Mouse (Mus musculus): ENCODE measurements around the gene Dpagt1. TPM values are rescaled to one million over a fixed set of nuclear protein-coding genes. Genes with fewer than 3 reads are reported as not detected.
A peak's percentile ranks its signal among the peaks of the same experiment; 100 is the strongest.
"Not testable (repeated sequence)": the region's sequence is repeated elsewhere in the genome, so short reads cannot be mapped to it uniquely, and the experiment has no call there.

Dpagt1 gene
- polyA plus RNA-seq, 1 experiment: 47.4 TPM

DNA sequence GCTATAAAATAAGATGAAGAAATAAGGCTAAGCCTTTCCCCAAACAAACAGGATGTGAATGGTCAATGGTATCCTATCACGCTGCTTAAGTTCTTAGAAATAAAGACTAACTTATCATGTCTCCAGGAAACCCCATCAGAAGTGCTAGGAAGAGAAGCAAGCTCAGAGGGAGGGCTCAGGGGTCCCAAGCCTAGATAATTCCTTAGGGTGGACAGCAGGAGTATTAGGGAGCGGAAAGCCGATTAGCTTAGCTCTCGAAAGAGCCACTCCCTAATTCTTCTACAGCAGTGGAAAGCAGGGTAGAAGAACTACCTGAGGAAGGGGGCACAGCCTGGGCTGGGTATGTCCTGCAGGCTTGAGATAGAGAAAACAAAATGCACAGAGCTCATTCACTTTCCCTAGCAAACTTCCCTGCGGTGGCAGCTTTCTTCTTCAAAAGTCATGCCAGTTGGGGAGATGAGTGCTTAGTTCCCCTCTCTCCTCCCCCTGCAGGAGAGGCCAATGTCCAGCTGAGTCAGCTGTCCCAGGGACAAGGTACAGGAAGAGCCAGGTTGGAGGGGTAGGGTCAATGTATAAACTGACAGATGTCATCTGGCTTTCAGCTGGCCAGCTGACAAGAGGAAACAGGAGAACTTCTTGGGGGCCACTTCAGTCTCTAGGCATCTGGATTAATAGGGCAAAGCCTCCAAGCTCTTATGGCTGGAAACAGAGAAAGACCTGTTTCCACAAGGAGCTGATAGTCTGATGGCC lies 7.6 kb upstream of the Dpagt1 start:
- Histone ChIP-seq H3K4me3 (ENCODE audit: low read depth, low read length) (peak overlapping the region; percentile 97), H3K36me3 (ENCODE audit: control insufficient read depth, insufficient read depth, low read length) (peaks cover 43% of the 10 kb centered on the region), H3K4me1 (ENCODE audit: control insufficient read depth, insufficient read depth, insufficient read length, low read length) (peaks cover 3% of the 10 kb centered on the region; the same call in 1 of the 2 replicates), H3K27ac (ENCODE audit: insufficient read depth, low read depth, low read length) (peak overlapping the region; percentile 90), H3K27me3 (ENCODE audit: control insufficient read depth, insufficient read depth, low read length) (no peaks in the 10 kb centered on the region)
- 22% methylated on average over 5 of the region's 5 CpGs for WGBS
- peak; percentile 39 for TF ChIP-seq POLR2A (IDR thresholded peaks at IDR 0.05; ENCODE audit: low read depth, low read length)
- TF ChIP-seq CTCF (IDR thresholded peaks at IDR 0.05; ENCODE audit: extremely low read depth, insufficient read length, insufficient replicate concordance, low read depth, low read length): no peak

DNA sequence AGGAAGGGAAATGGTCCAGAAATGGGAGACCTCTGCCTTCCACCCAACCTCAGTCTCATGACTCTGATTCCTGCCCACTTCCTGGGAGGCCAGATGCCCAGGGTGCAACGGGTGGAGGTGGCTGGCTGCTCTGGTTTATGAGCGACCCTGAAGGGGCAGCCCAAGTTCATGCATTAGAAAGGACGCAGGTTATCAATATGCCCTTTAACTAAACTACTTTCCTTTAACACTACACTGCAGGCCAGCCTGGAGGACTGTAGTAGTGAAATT lies 7.1 kb upstream of the Dpagt1 start:
- TF ChIP-seq POLR2A (IDR thresholded peaks at IDR 0.05; ENCODE audit: low read depth, low read length) (no peak; the same call in none of the 2 replicates), CTCF (IDR thresholded peaks at IDR 0.05; ENCODE audit: extremely low read depth, insufficient read length, insufficient replicate concordance, low read depth, low read length) (no peak)
- 10% methylated on average over 3 of the region's 3 CpGs for WGBS
- Histone ChIP-seq H3K4me3 (ENCODE audit: low read depth, low read length) (peak overlapping the region; percentile 97), H3K36me3 (ENCODE audit: control insufficient read depth, insufficient read depth, low read length) (peaks cover 38% of the 10 kb centered on the region), H3K27me3 (ENCODE audit: control insufficient read depth, insufficient read depth, low read length) (no peaks in the 10 kb centered on the region), H3K27ac (ENCODE audit: insufficient read depth, low read depth, low read length) (peak overlapping the region; percentile 90), H3K4me1 (ENCODE audit: control insufficient read depth, insufficient read depth, insufficient read length, low read length) (peaks cover 3% of the 10 kb centered on the region; the same call in 1 of the 2 replicates)

DNA sequence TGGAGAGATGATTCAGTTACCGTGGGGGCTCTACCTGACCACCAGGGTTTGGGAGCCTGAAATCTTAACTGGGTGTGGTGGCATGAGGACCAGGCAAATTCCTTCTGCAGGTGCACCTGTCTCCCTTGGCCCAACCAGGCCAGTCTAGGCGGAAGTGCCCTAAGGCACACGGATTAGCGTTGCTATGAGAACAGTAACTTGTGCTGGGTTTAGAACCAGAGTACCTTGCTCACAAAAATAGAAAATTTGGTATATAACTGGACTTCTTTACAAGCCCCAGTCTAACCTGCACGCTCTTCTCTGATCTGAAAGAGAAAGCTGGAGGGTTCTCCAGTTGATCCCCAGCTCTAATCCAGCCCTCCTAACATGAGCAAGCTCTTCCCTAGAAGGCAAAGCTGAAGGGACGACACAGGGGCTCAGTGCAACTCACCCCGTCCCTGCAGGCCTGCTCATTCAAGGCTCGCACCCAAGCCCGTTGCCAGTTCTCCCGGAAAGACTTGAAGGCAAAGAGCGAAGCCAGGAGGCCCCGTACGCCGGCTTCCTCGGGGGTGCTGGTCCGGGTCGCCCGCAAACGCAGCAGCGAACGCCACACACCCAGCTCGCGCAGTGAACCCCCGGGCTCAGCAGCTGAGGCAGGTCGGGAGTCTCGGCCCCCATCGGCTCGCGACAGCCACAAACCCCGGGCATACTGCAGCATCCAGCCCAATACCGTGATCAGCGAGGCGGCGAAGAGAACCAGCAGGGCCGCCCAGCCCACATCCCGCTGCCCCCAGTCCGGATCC lies 6.5 kb upstream of the Dpagt1 start:
- Histone ChIP-seq H3K27me3 (ENCODE audit: control insufficient read depth, insufficient read depth, low read length) (no peaks in the 10 kb centered on the region), H3K4me1 (ENCODE audit: control insufficient read depth, insufficient read depth, insufficient read length, low read length) (peaks cover 3% of the 10 kb centered on the region; the same call in 1 of the 2 replicates), H3K4me3 (ENCODE audit: low read depth, low read length) (peak overlapping the region; percentile 97), H3K36me3 (ENCODE audit: control insufficient read depth, insufficient read depth, low read length) (peaks cover 32% of the 10 kb centered on the region), H3K27ac (ENCODE audit: insufficient read depth, low read depth, low read length) (peak overlapping the region; percentile 90)
- whole genome bisulfite sequencing: 2% methylated on average over 37 of the region's 37 CpGs
- TF ChIP-seq POLR2A (IDR thresholded peaks at IDR 0.05; ENCODE audit: low read depth, low read length) (no peak), CTCF (IDR thresholded peaks at IDR 0.05; ENCODE audit: extremely low read depth, insufficient read length, insufficient replicate concordance, low read depth, low read length) (no peak)

DNA sequence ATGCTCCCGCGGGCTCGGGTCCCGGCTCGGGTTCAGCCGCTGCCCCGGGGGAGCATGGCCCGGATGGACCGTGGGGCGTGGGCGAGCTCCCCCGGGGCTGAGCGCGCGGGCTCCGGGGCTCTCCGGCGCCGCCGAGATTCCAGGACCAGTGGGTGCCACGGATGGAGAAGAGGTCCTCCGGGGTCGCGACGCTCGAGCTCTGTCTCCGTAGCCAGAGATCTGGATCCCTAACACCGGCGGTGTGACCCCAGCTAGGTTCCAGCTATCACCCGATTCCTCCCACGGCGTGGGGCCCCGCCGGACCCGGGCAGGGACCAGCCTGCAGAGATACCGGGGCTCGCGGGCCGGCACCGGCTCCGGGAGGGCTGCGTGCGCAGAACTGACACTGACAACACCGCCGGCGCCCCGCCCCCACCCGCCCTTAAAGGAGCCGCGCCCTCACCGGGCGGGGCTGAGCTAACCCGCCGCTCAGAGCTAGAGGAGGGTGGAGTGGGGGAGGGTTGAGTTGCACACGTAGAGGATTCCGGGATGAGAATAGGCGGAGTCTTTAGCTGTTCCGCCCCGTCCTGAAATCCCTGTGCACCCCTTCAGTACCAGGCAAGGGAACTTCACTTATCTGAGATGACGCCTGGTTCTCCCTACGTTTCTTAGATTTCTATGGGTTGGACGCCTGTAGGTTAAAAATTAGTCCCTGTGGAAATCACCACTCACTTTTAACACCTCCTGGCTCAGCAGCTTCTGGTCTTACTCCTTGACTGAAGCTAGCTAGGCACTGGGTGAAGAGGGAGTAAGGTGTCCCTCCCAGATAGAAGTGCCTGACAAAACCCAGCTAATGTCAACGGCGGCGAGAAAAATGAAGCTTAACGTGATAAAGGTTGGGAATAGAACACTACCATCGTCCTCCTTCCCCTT lies 5.7 kb upstream of the Dpagt1 start, which contains the start of gene C2cd2l:
C2cd2l (minus strand) TSS at position 399 of the 912 bp plus-strand sequence.
- Histone ChIP-seq H3K4me3 (ENCODE audit: low read depth, low read length) (peak within 1 kb of the TSS; percentile 97), H3K36me3 (ENCODE audit: control insufficient read depth, insufficient read depth, low read length) (peaks cover 24% of the 10 kb centered on the region), H3K27me3 (ENCODE audit: control insufficient read depth, insufficient read depth, low read length) (no peaks in the 10 kb centered on the region), H3K4me1 (ENCODE audit: control insufficient read depth, insufficient read depth, insufficient read length, low read length) (peaks cover 3% of the 10 kb centered on the region; the same call in 1 of the 2 replicates), H3K27ac (ENCODE audit: insufficient read depth, low read depth, low read length) (peak within 1 kb of the TSS; percentile 90)
- WGBS: under 1% methylated on average over 67 of the region's 67 CpGs
- TF ChIP-seq POLR2A (IDR thresholded peaks at IDR 0.05; ENCODE audit: low read depth, low read length) (peak; percentile 83; the same call in 1 of the 2 replicates), CTCF (IDR thresholded peaks at IDR 0.05; ENCODE audit: extremely low read depth, insufficient read length, insufficient replicate concordance, low read depth, low read length) (no peak)

DNA sequence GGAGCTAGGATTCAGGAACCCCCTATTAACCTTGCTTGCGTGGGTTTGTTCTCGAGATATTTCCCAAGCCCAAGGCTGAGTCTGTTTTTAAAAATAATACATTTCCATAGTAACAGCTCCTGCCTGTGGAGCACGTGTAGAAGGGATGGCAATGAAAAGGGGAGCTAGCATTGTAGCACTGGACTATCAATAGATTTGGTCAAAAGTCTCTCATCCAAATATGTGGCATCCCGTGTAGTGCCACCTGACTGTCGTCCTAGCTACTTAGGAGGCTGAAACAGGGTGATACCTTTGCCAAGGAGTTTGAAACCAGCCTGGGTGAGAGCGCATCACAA lies 5.1 kb upstream of the Dpagt1 start:
- 15% methylated on average over 6 of the region's 6 CpGs for WGBS
- Histone ChIP-seq H3K27me3 (ENCODE audit: control insufficient read depth, insufficient read depth, low read length) (no peaks in the 10 kb centered on the region), H3K27ac (ENCODE audit: insufficient read depth, low read depth, low read length) (peak overlapping the region; percentile 41; the same call in 1 of the 2 replicates), H3K4me3 (ENCODE audit: low read depth, low read length) (peak overlapping the region; percentile 0; the same call in 1 of the 2 replicates), H3K36me3 (ENCODE audit: control insufficient read depth, insufficient read depth, low read length) (peaks cover 18% of the 10 kb centered on the region), H3K4me1 (ENCODE audit: control insufficient read depth, insufficient read depth, insufficient read length, low read length) (peaks cover 3% of the 10 kb centered on the region; the same call in 1 of the 2 replicates)
- no peak for TF ChIP-seq CTCF (IDR thresholded peaks at IDR 0.05; ENCODE audit: extremely low read depth, insufficient read length, insufficient replicate concordance, low read depth, low read length)
- TF ChIP-seq POLR2A (IDR thresholded peaks at IDR 0.05; ENCODE audit: low read depth, low read length): no peak

DNA sequence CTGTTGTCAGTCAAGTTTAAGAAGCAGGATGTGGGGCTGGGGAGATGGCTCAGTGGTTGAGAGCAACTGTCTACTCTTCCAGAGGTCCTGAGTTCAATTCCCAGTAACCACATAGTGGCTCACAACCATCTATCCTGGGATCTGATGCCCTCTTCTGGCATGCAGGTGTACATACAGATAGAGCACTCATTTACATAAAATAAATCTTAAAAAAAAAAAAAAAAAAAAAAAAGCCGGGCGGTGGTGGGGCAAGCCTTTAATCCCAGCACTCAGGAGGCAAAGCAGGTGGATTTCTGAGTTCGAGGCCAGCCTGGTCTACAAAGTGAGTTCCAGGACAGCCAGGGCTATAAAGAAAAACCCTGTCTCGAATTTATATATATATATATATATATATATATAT lies 2.2 kb upstream of the Dpagt1 start:
- 68% methylated on average over 4 of the region's 4 CpGs for WGBS
- H3K4me3 ChIP-seq (ENCODE audit: low read depth, low read length); H3K27ac ChIP-seq (ENCODE audit: insufficient read depth, low read depth, low read length); H3K4me1 ChIP-seq (ENCODE audit: control insufficient read depth, insufficient read depth, insufficient read length, low read length); H3K27me3 ChIP-seq (ENCODE audit: control insufficient read depth, insufficient read depth, low read length); H3K36me3 ChIP-seq (ENCODE audit: control insufficient read depth, insufficient read depth, low read length): not testable (repeated sequence)
